In genomic region chr14:60340001-60340400, GRCm38 (mm10) we compare ENCODE assay signal across 8 mouse cellular contexts. TPM values are rescaled to one million over a fixed set of nuclear protein-coding genes. Genes with fewer than 3 reads are reported as not detected.
DNase-seq lines count a peak whose midpoint lies in the region; TF ChIP-seq lines count a peak whose summit lies in the region.
"Not testable (repeated sequence)": the region's sequence is repeated elsewhere in the genome, so short reads cannot be mapped to it uniquely, and the experiment has no call there.
"Had no signal": no experiment of that assay in that cellular context is flagged by ENCODE, and none has a peak within 500 bp of the region (broad histone marks: within the 10 kb centered on the region; RNA-seq: fewer than 3 reads in every experiment).

No protein-coding gene starts in this region.

- not testable (repeated sequence) for H3K4me1 ChIP-seq in heart, embryonic 10.5 days

- TF ChIP-seq CTCF in brain, embryonic 14.5 days (IDR thresholded peaks at IDR 0.05; ENCODE audit: borderline replicate concordance, extremely low read depth, insufficient read depth, insufficient read length): not testable (repeated sequence)

- H3K27ac ChIP-seq in heart, embryonic 10.5 days: not testable (repeated sequence)

- intact Hi-C loops in left cerebral cortex, postnatal 4 days (cut with DNase I): not testable (repeated sequence)

- not testable (repeated sequence) for H3K36me3 ChIP-seq in heart, embryonic 10.5 days

- TF ChIP-seq POLR2A in brain, embryonic 14.5 days (IDR thresholded peaks at IDR 0.05; ENCODE audit: borderline replicate concordance, extremely low read depth, insufficient read depth, insufficient read length, poor library complexity, severe bottlenecking): not testable (repeated sequence)

- not testable (repeated sequence) for H3K9me3 ChIP-seq in heart, embryonic 10.5 days

- 69% methylated on average over 5 of the region's 5 CpGs for WGBS in heart, embryonic 10.5 days

- not testable (repeated sequence) for H3K27me3 ChIP-seq in heart, embryonic 10.5 days (ENCODE audit: insufficient read depth, poor library complexity, severe bottlenecking)

- not testable (repeated sequence) for H3K4me3 ChIP-seq in heart, embryonic 10.5 days

- peak; percentile 8 for DNase-seq in CD4-positive helper T cell, adult 2 months (ENCODE audit: low read depth, low spot score)
- peak; percentile 70 for DNase-seq in brain, embryonic 14.5 days (ENCODE audit: low read depth)
- DNase-seq in heart, embryonic 10.5 days (ENCODE audit: low spot score): peak; percentile 60
- DNase-seq in left cerebral cortex, postnatal 4 days: peak; percentile 8
- DNase-seq in retina, postnatal 1 day: peak; percentile 51

RNA-seq across cellular contexts. Expression of gene Amer2, which starts 33.1 kb away (rescaled TPM):
- polyA plus RNA-seq in brain, embryonic 14.5 days (2012; rRNA removed): 25.7 and 27.4 TPM in 2 replicates
- polyA plus RNA-seq in heart, embryonic 10.5 days (2016; fragmentation: Nextera tagmentation; extraction: Ambion mirVana): 0.65 and 1.7 TPM in 2 replicates
- total RNA-seq in left cerebral cortex, postnatal 4 days (2021): 10 to 100 TPM; 55.6 to 59.1 TPM
- total RNA-seq: MEL had no signal
- polyA plus RNA-seq: activated CD4-positive, CD25-positive, alpha-beta regulatory T cell, adult 4 months; erythroblast, embryonic 14.5 days had no signal

Comparison
In these comparisons a context has a peak if more than half of its experiments do, and no peak if none do; other contexts are left out.
1. DNase-seq: peak in every context shown above with its lines; median percentile 70 in brain, embryonic 14.5 days; 60 in heart, embryonic 10.5 days; 51 in retina, postnatal 1 day; 8 in CD4-positive helper T cell, adult 2 months; 8 in left cerebral cortex, postnatal 4 days.